Mouse (Mus musculus) heart, embryonic 14.5 days (tissue): ENCODE data around the gene Sdk2. TPM values are rescaled to one million over a fixed set of nuclear protein-coding genes. Genes with fewer than 3 reads are reported as not detected.

Source experiments
- ATAC-seq: fragments of 200-750 bp; cut with Nextera tagmentation; 2 replicates; pipeline ENCODE4 v1.8.0; 2017; ENCODE audit warnings: low read depth, moderate TSS enrichment; ENCODE audit not compliant: insufficient number of reproducible peaks, insufficient read depth, low FRiP score
- H3K27ac ChIP-seq, 2 experiments: fragments of 200-500 bp in 1 of 2; fragments of 300-500 bp in 1 of 2; sonication (generic) in 1 of 2; replicated peaks in 1 of 2; 2 replicates each; pipeline ENCODE4 v1.5.1; 2012 to 2014; ENCODE audit warnings: low read depth in 2 of 2, low read length in 2 of 2, control low read depth in 1 of 2, mild to moderate bottlenecking in 1 of 2, mixed read lengths in 1 of 2; ENCODE audit not compliant: control insufficient read depth in 1 of 2, insufficient read depth in 1 of 2
- H3K27me3 ChIP-seq: fragments of 300-500 bp; sonication (generic); 2 replicates; pipeline ENCODE4 v1.6.1; 2014; ENCODE audit warnings: mild to moderate bottlenecking, low read length, control low read depth; ENCODE audit not compliant: control insufficient read depth, insufficient read depth
- H3K36me3 ChIP-seq: fragments of 300-500 bp; sonication (generic); 2 replicates; pipeline ENCODE4 v1.6.1; 2014; ENCODE audit warnings: mild to moderate bottlenecking, control low read depth, low read length, mixed read lengths; ENCODE audit not compliant: control insufficient read depth, insufficient read depth
- H3K4me1 ChIP-seq, 2 experiments: fragments of 200-500 bp in 1 of 2; fragments of 300-500 bp in 1 of 2; sonication (generic) in 1 of 2; 2 replicates each; pipeline ENCODE4 v1.6.1; 2012 to 2014; ENCODE audit warnings: low read length in 2 of 2, control low read depth in 1 of 2, mixed read lengths in 1 of 2; ENCODE audit not compliant: control insufficient read depth in 2 of 2, insufficient read depth in 2 of 2
- H3K4me2 ChIP-seq: fragments of 300-500 bp; sonication (generic); 2 replicates; pipeline ENCODE4 v1.6.1; 2014; ENCODE audit warnings: mild to moderate bottlenecking, low read length
- H3K4me3 ChIP-seq, 2 experiments: fragments of 200-500 bp in 1 of 2; fragments of 300-500 bp in 1 of 2; sonication (generic) in 1 of 2; 2 replicates each; pipeline ENCODE4 v1.5.1; 2012 to 2014; ENCODE audit warnings: low read length in 2 of 2, mild to moderate bottlenecking in 2 of 2, control low read depth in 1 of 2, low read depth in 1 of 2, moderate library complexity in 1 of 2; ENCODE audit not compliant: control insufficient read depth in 1 of 2, insufficient read depth in 1 of 2
- H3K9ac ChIP-seq: fragments of 300-500 bp; sonication (generic); 2 replicates; pipeline ENCODE4 v1.6.1; 2014; ENCODE audit warnings: mild to moderate bottlenecking, low read length
- H3K9me3 ChIP-seq: fragments of 300-500 bp; sonication (generic); 2 replicates; pipeline ENCODE4 v1.6.1; 2016; ENCODE audit warnings: low read length, control low read depth; ENCODE audit not compliant: control insufficient read depth
- WGBS: fragments of 180-500 bp; shearing (Covaris S2); extraction: QIAGEN DNeasy Blood & Tissue Kit; methylation state at CpG from one replicate; pipeline ENCODE4 v1.1.7; 2014; 5-methylcytosine and 5-hydroxymethylcytosine counted together
- polyA plus RNA-seq: library from polyadenylated mRNA; unstranded; fragments of >200 nt; fragmentation: Nextera tagmentation; extraction: Ambion mirVana; gene quantifications from 2 replicates; pipeline ENCODE4 v1.2.1, GENCODE M21; 2014

Gene Sdk2
- polyA plus RNA-seq, 1 experiment from 2014 or later, result 2.4 TPM

- peaks cover 4 to 5% of the 10 kb centered on the region in 2 experiments; a peak in 3 of 4 replicates for H3K4me1 ChIP-seq
- 0 out of 2 replicates have a peak, but pooled peaks cover 7% of the 10 kb centered on the region for H3K9me3 ChIP-seq
- no peaks in the 10 kb centered on the region for H3K27me3 ChIP-seq
- no peak overlapping the region for H3K4me2 ChIP-seq
- no peaks in the 10 kb centered on the region for H3K36me3 ChIP-seq
- no peak overlapping the region for H3K4me3 ChIP-seq
- H3K27ac ChIP-seq, result no peak overlapping the region
- no peak overlapping the region for H3K9ac ChIP-seq
- no peak for ATAC-seq
- 65% methylated on average over 10 of the region's 10 CpGs for WGBS
Observed at GRCm38 (mm10) chr11:114072644-114073043, 5.8 kb upstream of the Sdk2 start.

- H3K4me2 ChIP-seq, result 0 out of 2 replicates have a peak overlapping the region, but pooled peaks have one; percentile 14
- 0 out of 2 replicates have a peak, but pooled peaks cover 7% of the 10 kb centered on the region for H3K9me3 ChIP-seq
- no peak for ATAC-seq
- no peaks in the 10 kb centered on the region for H3K36me3 ChIP-seq
- peaks cover 4 to 5% of the 10 kb centered on the region in 2 experiments; a peak in 3 of 4 replicates for H3K4me1 ChIP-seq
- H3K27me3 ChIP-seq, result no peaks in the 10 kb centered on the region
- H3K4me3 ChIP-seq, result no peak overlapping the region
- no peak overlapping the region for H3K27ac ChIP-seq
- WGBS, result 24% methylated on average over 8 of the region's 8 CpGs
- no peak overlapping the region for H3K9ac ChIP-seq
Observed at GRCm38 (mm10) chr11:114071998-114072397, 5.2 kb upstream of the Sdk2 start.

GRCm38 (mm10) chr11:114070881-114071280, 4.0 kb upstream of the Sdk2 start:
- WGBS, result 56% methylated on average over 6 of the region's 6 CpGs
- Histone ChIP-seq H3K9ac (no peak overlapping the region), H3K27ac (no peak overlapping the region), H3K9me3 (0 out of 2 replicates have a peak, but pooled peaks cover 4% of the 10 kb centered on the region), H3K27me3 (no peaks in the 10 kb centered on the region), H3K36me3 (no peaks in the 10 kb centered on the region), H3K4me2 (no peak overlapping the region), H3K4me3 (no peak overlapping the region), H3K4me1 (peaks cover 5 to 9% of the 10 kb centered on the region in 2 experiments)
- ATAC-seq, result no peak

GRCm38 (mm10) chr11:114070131-114070530, 3.3 kb upstream of the Sdk2 start:
- WGBS, result 74% methylated on average over 8 of the region's 8 CpGs
- no peaks in the 10 kb centered on the region for H3K27me3 ChIP-seq

GRCm38 (mm10) chr11:114068390-114068789, 1.5 kb upstream of the Sdk2 start:
- Histone ChIP-seq H3K27ac (no peak overlapping the region), H3K4me1 (peaks cover 10 to 24% of the 10 kb centered on the region in 2 experiments), H3K4me2 (no peak overlapping the region)

More at GRCm38 (mm10) chr11:114070131-114070530, 3.3 kb upstream of the Sdk2 start:
- no peak overlapping the region for H3K4me3 ChIP-seq
- H3K4me1 ChIP-seq, result peaks cover 8 to 15% of the 10 kb centered on the region in 2 experiments
- no peak overlapping the region for H3K27ac ChIP-seq
- no peak for ATAC-seq
- H3K9ac ChIP-seq, result no peak overlapping the region
- H3K36me3 ChIP-seq, result no peaks in the 10 kb centered on the region
- H3K9me3 ChIP-seq, result no peaks in the 10 kb centered on the region
- no peak overlapping the region for H3K4me2 ChIP-seq

GRCm38 (mm10) chr11:114066098-114066950, 522 bp downstream of the Sdk2 start:
- Histone ChIP-seq H3K9ac (peak overlapping the region; percentile 82), H3K4me3 (peak overlapping the region; percentile 67 to 68), H3K9me3 (no peaks in the 10 kb centered on the region), H3K4me1 (peaks cover 19 to 29% of the 10 kb centered on the region in 2 experiments), H3K27me3 (peaks cover 7% of the 10 kb centered on the region; the same call in 1 of the 2 replicates), H3K4me2 (peak overlapping the region; percentile 100), H3K36me3 (no peaks in the 10 kb centered on the region), H3K27ac (peak overlapping the region; percentile 65 to 83)
- WGBS, result under 1% methylated on average over 88 of the region's 90 CpGs
- peak; percentile 11; the same call in 1 of the 2 replicates for ATAC-seq

More at GRCm38 (mm10) chr11:114068390-114068789, 1.5 kb upstream of the Sdk2 start:
- ATAC-seq, result no peak
- Histone ChIP-seq H3K4me3 (no peak overlapping the region), H3K9ac (no peak overlapping the region; the same call in 1 of the 2 replicates), H3K9me3 (no peaks in the 10 kb centered on the region), H3K27me3 (peaks cover 3% of the 10 kb centered on the region; the same call in 1 of the 2 replicates), H3K36me3 (no peaks in the 10 kb centered on the region)
- 4% methylated on average over 5 of the region's 5 CpGs for WGBS

GRCm38 (mm10) chr11:114065596-114065995, 1.2 kb downstream of the Sdk2 start:
- WGBS, result under 1% methylated on average over 19 of the region's 19 CpGs
- Histone ChIP-seq H3K27me3 (peaks cover 7% of the 10 kb centered on the region; the same call in 1 of the 2 replicates), H3K9me3 (no peaks in the 10 kb centered on the region), H3K9ac (peak overlapping the region; percentile 82), H3K4me3 (peak overlapping the region; percentile 67 to 68), H3K27ac (no peak overlapping the region), H3K4me2 (peak overlapping the region; percentile 100), H3K36me3 (no peaks in the 10 kb centered on the region), H3K4me1 (peaks cover 20 to 30% of the 10 kb centered on the region in 2 experiments)
- ATAC-seq, result no peak
